ENCODE assay signal across 12 mouse cellular contexts in the genomic region with DNA sequence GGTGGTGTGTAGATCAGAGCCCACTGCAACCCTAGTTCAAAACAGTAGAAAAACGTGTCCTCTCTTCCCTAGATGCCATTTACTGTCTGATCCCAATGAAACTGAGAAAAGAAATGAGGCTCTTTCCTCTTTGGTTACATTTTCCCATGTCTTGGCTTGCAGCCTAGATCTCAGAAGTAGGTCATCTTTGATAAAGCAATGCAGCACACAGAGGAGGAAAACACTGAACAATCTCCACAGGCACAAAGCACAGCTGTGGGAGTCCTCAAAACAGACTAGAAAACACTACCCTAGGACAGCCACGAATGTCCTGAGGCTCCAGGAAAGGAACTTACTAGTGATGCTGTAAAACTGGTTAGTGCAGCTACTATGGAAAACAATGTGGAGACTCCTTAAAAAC.
A peak's percentile ranks its signal among the peaks of the same experiment; 100 is the strongest.
DNase-seq lines count a peak whose midpoint lies in the region; ATAC-seq and TF ChIP-seq lines count a peak whose summit lies in the region.
"Had no signal": no experiment of that assay in that cellular context is flagged by ENCODE, and none has a peak within 500 bp of the region (broad histone marks: within the 10 kb centered on the region; RNA-seq: fewer than 3 reads in every experiment).

No protein-coding gene starts in this region.

- H3K9ac ChIP-seq in midbrain, postnatal 0 days (replicated peaks; ENCODE audit: low read length, poor library complexity, severe bottlenecking), result no peak overlapping the region
- no peak overlapping the region for H3K9ac ChIP-seq in midbrain, embryonic 11.5 days (ENCODE audit: low read length)
- no peak overlapping the region for H3K9ac ChIP-seq in intestine, embryonic 15.5 days
- H3K9ac ChIP-seq: forebrain, embryonic 12.5 days; hindbrain, embryonic 12.5 days had no signal

- H3K4me1 ChIP-seq in midbrain, postnatal 0 days (ENCODE audit: insufficient read depth, low read length), result no peaks in the 10 kb centered on the region
- no peaks in the 10 kb centered on the region for H3K4me1 ChIP-seq in midbrain, embryonic 11.5 days (ENCODE audit: control insufficient read depth, insufficient read depth, low read length)
- H3K4me1 ChIP-seq in intestine, embryonic 15.5 days (replicated peaks), result no peaks in the 10 kb centered on the region
- H3K4me1 ChIP-seq: forebrain, embryonic 12.5 days; hindbrain, embryonic 12.5 days had no signal

- 62% methylated on average over 2 of the region's 2 CpGs for WGBS in midbrain, postnatal 0 days
- WGBS in midbrain, embryonic 11.5 days, result 64% methylated on average over 2 of the region's 2 CpGs
- WGBS in intestine, embryonic 15.5 days, result 64% methylated on average over 2 of the region's 2 CpGs

- H3K9me3 ChIP-seq in midbrain, postnatal 0 days (ENCODE audit: low read length), result no peaks in the 10 kb centered on the region
- no peaks in the 10 kb centered on the region for H3K9me3 ChIP-seq in midbrain, embryonic 11.5 days (ENCODE audit: control insufficient read depth, low read length)
- H3K9me3 ChIP-seq in intestine, embryonic 15.5 days, result no peaks in the 10 kb centered on the region
- H3K9me3 ChIP-seq: forebrain, embryonic 12.5 days; hindbrain, embryonic 12.5 days had no signal

- H3K4me3 ChIP-seq in midbrain, postnatal 0 days (ENCODE audit: low read depth, low read length), result no peak overlapping the region
- H3K4me3 ChIP-seq in midbrain, embryonic 11.5 days (ENCODE audit: low read depth, low read length), result no peak overlapping the region
- no peak overlapping the region for H3K4me3 ChIP-seq in intestine, embryonic 15.5 days (replicated peaks)
- H3K4me3 ChIP-seq: forebrain, embryonic 12.5 days; hindbrain, embryonic 12.5 days; myocyte had no signal

- H3K27ac ChIP-seq in midbrain, postnatal 0 days (ENCODE audit: low read depth, low read length), result no peak overlapping the region
- no peak overlapping the region for H3K27ac ChIP-seq in midbrain, embryonic 11.5 days (ENCODE audit: low read depth, low read length)
- H3K27ac ChIP-seq in intestine, embryonic 15.5 days, result no peak overlapping the region
- H3K27ac ChIP-seq: forebrain, embryonic 12.5 days; hindbrain, embryonic 12.5 days had no signal

- H3K27me3 ChIP-seq in midbrain, postnatal 0 days (ENCODE audit: insufficient read depth, low read length), result no peaks in the 10 kb centered on the region
- H3K27me3 ChIP-seq in midbrain, embryonic 11.5 days (ENCODE audit: control insufficient read depth, insufficient read depth, low read length), result no peaks in the 10 kb centered on the region
- H3K27me3 ChIP-seq in intestine, embryonic 15.5 days (replicated peaks), result no peaks in the 10 kb centered on the region
- H3K27me3 ChIP-seq: forebrain, embryonic 12.5 days; hindbrain, embryonic 12.5 days had no signal

- no peaks in the 10 kb centered on the region for H3K36me3 ChIP-seq in midbrain, postnatal 0 days (ENCODE audit: insufficient read depth, low read length)
- no peaks in the 10 kb centered on the region for H3K36me3 ChIP-seq in midbrain, embryonic 11.5 days (ENCODE audit: control insufficient read depth, insufficient read depth, low read length)
- no peaks in the 10 kb centered on the region for H3K36me3 ChIP-seq in intestine, embryonic 15.5 days
- H3K36me3 ChIP-seq: forebrain, embryonic 12.5 days; hindbrain, embryonic 12.5 days had no signal

- peak; percentile 19 for DNase-seq in midbrain, postnatal 0 days (ENCODE audit: low spot score)
- DNase-seq in midbrain, embryonic 11.5 days (ENCODE audit: low spot score, missing footprints), result no peak
- DNase-seq in brain, embryonic 14.5 days (ENCODE audit: low read depth), result peak; percentile 2
- peak; percentile 21 to 29 for DNase-seq in left cerebral cortex, postnatal 10 days (ENCODE audit: extremely low spot score in 1 of 2, low spot score in 2 of 2)
- peak; percentile 25 for DNase-seq in testis, postnatal 14 days (ENCODE audit: low spot score)
- no peak for DNase-seq in kidney, postnatal 10 days
- DNase-seq: kidney, postnatal 36 days; lung, postnatal 4 days had no signal

- no peak overlapping the region for H3K4me2 ChIP-seq in midbrain, postnatal 0 days (ENCODE audit: low read depth, low read length, poor library complexity, severe bottlenecking)
- no peak overlapping the region for H3K4me2 ChIP-seq in midbrain, embryonic 11.5 days
- no peak overlapping the region for H3K4me2 ChIP-seq in intestine, embryonic 15.5 days (replicated peaks)
- H3K4me2 ChIP-seq: forebrain, embryonic 12.5 days; hindbrain, embryonic 12.5 days had no signal

- no peak for TF ChIP-seq POLR2A in brain, embryonic 14.5 days (IDR thresholded peaks at IDR 0.05; ENCODE audit: borderline replicate concordance, extremely low read depth, insufficient read depth, insufficient read length, poor library complexity, severe bottlenecking)

- intact Hi-C loops in left cerebral cortex, postnatal 10 days (cut with DNase I), result no loop called here

- ATAC-seq in midbrain, postnatal 0 days (ENCODE audit: low FRiP score), result no peak
- no peak for ATAC-seq in midbrain, embryonic 11.5 days (ENCODE audit: low FRiP score)
- ATAC-seq in intestine, embryonic 15.5 days, result no peak

- TF ChIP-seq CTCF in midbrain, postnatal 0 days (IDR thresholded peaks at IDR 0.05), result no peak
- TF ChIP-seq CTCF in brain, embryonic 14.5 days (IDR thresholded peaks at IDR 0.05; ENCODE audit: borderline replicate concordance, extremely low read depth, insufficient read depth, insufficient read length), result no peak

Comparison
In these comparisons a context has a peak if more than half of its experiments do, and no peak if none do; other contexts are left out.
1. DNase-seq: peak in midbrain, postnatal 0 days (single experiment), brain, embryonic 14.5 days (single experiment), left cerebral cortex, postnatal 10 days (2 of 2) and testis, postnatal 14 days (single experiment); none in midbrain, embryonic 11.5 days (single experiment) and kidney, postnatal 10 days (single experiment).